Mouse (Mus musculus): ENCODE data around the gene Gpc6.

DNA sequence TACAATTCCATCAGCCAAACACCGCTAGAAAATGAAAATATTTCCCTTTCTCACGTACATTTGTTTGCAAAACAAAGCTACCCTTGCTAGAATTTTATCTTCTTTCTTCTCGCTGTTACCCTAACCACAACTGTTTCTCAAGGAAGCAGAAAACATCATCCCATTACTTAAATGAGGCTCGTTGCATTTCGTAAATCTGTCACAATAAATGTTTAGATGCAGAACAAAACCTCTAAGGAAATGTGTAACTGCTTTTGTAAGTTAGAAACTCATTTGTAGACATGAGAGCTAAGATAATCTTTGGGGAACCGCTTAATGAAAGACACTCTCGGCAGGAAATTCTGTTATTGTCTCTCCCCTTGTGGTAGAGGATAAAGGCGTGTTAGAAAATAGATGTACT, 1088.1 kb downstream of the Gpc6 start:
- TF ChIP-seq CTCF (IDR thresholded peaks at IDR 0.05 in 2 of 3, conservative IDR thresholded peaks at IDR 0.05 in 1 of 3; ENCODE audit: control insufficient read depth in 1 of 3, insufficient read depth in 1 of 3, low read depth in 2 of 3, low read length in 3 of 3, poor library complexity in 1 of 3, severe bottlenecking in 1 of 3) (no peak), SIN3A (IDR thresholded peaks at IDR 0.05; ENCODE audit: low read length) (no peak), POLR2AphosphoS2 (IDR thresholded peaks at IDR 0.05; ENCODE audit: low read length) (no peak), POLR2A (IDR thresholded peaks at IDR 0.05; ENCODE audit: control insufficient read depth in 1 of 2, insufficient read depth in 1 of 2, low read depth in 1 of 2, low read length in 2 of 2, poor library complexity in 1 of 2) (no peak), TAL1 (IDR thresholded peaks at IDR 0.05; ENCODE audit: low read length) (no peak), EP300 (IDR thresholded peaks at IDR 0.05; ENCODE audit: low read depth in 1 of 2, low read length in 2 of 2) (no peak), MAFK (IDR thresholded peaks at IDR 0.05; ENCODE audit: borderline replicate concordance, low read depth, low read length) (no peak), MAZ (IDR thresholded peaks at IDR 0.05; ENCODE audit: low read depth, low read length) (no peak)
